Mouse (Mus musculus) liver, embryonic 14.5 days (tissue): Measurements from ENCODE around the gene Saxo1.

Source experiments
- CTCF ChIP-seq: IDR thresholded peaks from 2 replicates; pipeline ENCODE4 v1.5.1; 2016; ENCODE audit warnings: antibody characterized with exemption, low read depth, control low read depth
- EP300 ChIP-seq: IDR thresholded peaks from 2 replicates; pipeline ENCODE4 v1.6.1; 2016; ENCODE audit warnings: antibody characterized with exemption, low read depth

DNA sequence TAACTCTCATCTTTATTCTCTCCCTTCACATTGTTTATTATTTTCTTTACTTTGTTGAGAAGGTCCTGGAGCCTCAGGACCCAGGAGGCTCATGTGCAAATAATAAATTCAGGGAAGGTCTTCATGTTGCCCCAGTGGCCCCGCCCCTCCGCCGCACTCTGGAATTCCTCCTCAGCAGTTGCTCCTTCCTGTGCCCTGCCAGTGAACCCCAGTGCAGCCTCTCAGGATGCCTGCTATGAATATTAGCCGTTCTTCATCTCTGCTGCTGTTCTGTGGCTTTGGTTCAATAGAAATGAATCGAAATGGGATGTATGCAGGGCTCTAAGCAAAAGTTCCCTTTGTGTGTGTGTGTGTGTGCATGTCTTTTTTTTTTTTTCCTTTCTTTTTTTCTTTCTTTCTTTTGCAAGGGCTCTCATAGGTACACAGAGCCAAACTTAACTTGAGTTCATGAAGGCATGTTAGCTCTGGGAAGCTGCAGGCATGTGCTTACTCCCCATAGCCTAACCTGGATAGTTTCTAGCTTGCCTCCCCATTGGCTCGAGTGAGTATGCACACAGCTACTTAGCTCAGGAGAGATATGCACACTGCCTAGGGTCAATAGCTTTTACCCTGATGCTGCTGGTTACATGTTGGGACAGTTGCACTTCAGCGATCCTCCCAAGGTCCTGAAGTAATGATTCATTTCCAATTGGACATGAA lies 151.5 kb downstream of the Saxo1 start:
- TF ChIP-seq CTCF (no peak), EP300 (no peak)
